26 mouse cellular contexts compared by ENCODE assay signal in genomic region chr7:87761945-87762344, GRCm38 (mm10).
DNase-seq lines count a peak whose midpoint lies in the region; ATAC-seq and TF ChIP-seq lines count a peak whose summit lies in the region.
"Had no signal": no experiment of that assay in that cellular context is flagged by ENCODE, and none has a peak within 500 bp of the region (broad histone marks: within the 10 kb centered on the region; RNA-seq: fewer than 3 reads in every experiment).

No protein-coding gene starts in this region.

- no peaks in the 10 kb centered on the region for H3K36me3 ChIP-seq in forebrain, postnatal 0 days (ENCODE audit: insufficient read depth)
- no peaks in the 10 kb centered on the region for H3K36me3 ChIP-seq in forebrain, embryonic 15.5 days
- no peaks in the 10 kb centered on the region for H3K36me3 ChIP-seq in hindbrain, embryonic 15.5 days
- no peaks in the 10 kb centered on the region for H3K36me3 ChIP-seq in hindbrain, embryonic 13.5 days
- no peaks in the 10 kb centered on the region for H3K36me3 ChIP-seq in midbrain, embryonic 13.5 days
- H3K36me3 ChIP-seq in midbrain, embryonic 11.5 days (ENCODE audit: control insufficient read depth, insufficient read depth, low read length), result no peaks in the 10 kb centered on the region
- H3K36me3 ChIP-seq: embryonic facial prominence, embryonic 12.5 days; embryonic facial prominence, embryonic 15.5 days; heart, embryonic 10.5 days; heart, embryonic 13.5 days had no signal

- DNase-seq in forebrain, postnatal 0 days, result no peak
- no peak for DNase-seq in midbrain, embryonic 11.5 days (ENCODE audit: low spot score, missing footprints)
- peak; percentile 45 for DNase-seq in brain, adult 2 months (ENCODE audit: low read depth, low spot score)
- DNase-seq in heart, postnatal 36 days, result no peak
- DNase-seq: adrenal gland, adult 8-10 months; adrenal gland, postnatal 25 days; cerebellum, adult 11 months; cerebellum, adult 2 months; cerebellum, adult 9-11 months; cerebellum, postnatal 25 days; gastrocnemius, postnatal 25 days; heart, adult 2 months; heart, postnatal 14 days; kidney, adult 18-20 months had no signal

- intact Hi-C loops in heart, postnatal 36 days (cut with DNase I), result no loop called here

- no peak for TF ChIP-seq CTCF in forebrain, postnatal 0 days (IDR thresholded peaks at IDR 0.05; ENCODE audit: low read depth)

- no peaks in the 10 kb centered on the region for H3K27me3 ChIP-seq in forebrain, postnatal 0 days (ENCODE audit: insufficient read depth, low read length)
- H3K27me3 ChIP-seq in forebrain, embryonic 15.5 days, result no peaks in the 10 kb centered on the region
- H3K27me3 ChIP-seq in hindbrain, embryonic 15.5 days, result no peaks in the 10 kb centered on the region
- H3K27me3 ChIP-seq in hindbrain, embryonic 13.5 days, result no peaks in the 10 kb centered on the region
- no peaks in the 10 kb centered on the region for H3K27me3 ChIP-seq in midbrain, embryonic 13.5 days
- H3K27me3 ChIP-seq in midbrain, embryonic 11.5 days (ENCODE audit: control insufficient read depth, insufficient read depth, low read length), result no peaks in the 10 kb centered on the region
- H3K27me3 ChIP-seq: embryonic facial prominence, embryonic 12.5 days; embryonic facial prominence, embryonic 15.5 days; heart, embryonic 13.5 days had no signal

- 38% methylated on average over 2 of the region's 2 CpGs for WGBS in forebrain, postnatal 0 days
- WGBS in forebrain, embryonic 15.5 days, result 44% methylated on average over 2 of the region's 2 CpGs
- WGBS in hindbrain, embryonic 15.5 days, result 36% methylated on average over 2 of the region's 2 CpGs
- WGBS in hindbrain, embryonic 13.5 days, result 39% methylated on average over 2 of the region's 2 CpGs
- 42% methylated on average over 2 of the region's 2 CpGs for WGBS in midbrain, embryonic 13.5 days
- WGBS in midbrain, embryonic 11.5 days, result 47% methylated on average over 2 of the region's 2 CpGs

- H3K4me1 ChIP-seq in forebrain, postnatal 0 days (ENCODE audit: insufficient read depth), result peaks cover 7% of the 10 kb centered on the region; the same call in 1 of the 2 replicates
- 0 out of 2 replicates have a peak, but pooled peaks cover 3% of the 10 kb centered on the region for H3K4me1 ChIP-seq in forebrain, embryonic 15.5 days
- no peaks in the 10 kb centered on the region for H3K4me1 ChIP-seq in hindbrain, embryonic 15.5 days (replicated peaks)
- H3K4me1 ChIP-seq in hindbrain, embryonic 13.5 days (replicated peaks), result 0 out of 2 replicates have a peak, but pooled peaks cover 2% of the 10 kb centered on the region
- peaks cover 6% of the 10 kb centered on the region; the same call in 1 of the 2 replicates for H3K4me1 ChIP-seq in midbrain, embryonic 13.5 days (replicated peaks)
- H3K4me1 ChIP-seq in midbrain, embryonic 11.5 days (ENCODE audit: control insufficient read depth, insufficient read depth, low read length), result no peaks in the 10 kb centered on the region
- H3K4me1 ChIP-seq: embryonic facial prominence, embryonic 12.5 days; embryonic facial prominence, embryonic 15.5 days; heart, embryonic 10.5 days; heart, embryonic 13.5 days had no signal

- no peak overlapping the region for H3K4me3 ChIP-seq in forebrain, postnatal 0 days (ENCODE audit: low read depth, low read length)
- no peak overlapping the region for H3K4me3 ChIP-seq in forebrain, embryonic 15.5 days
- H3K4me3 ChIP-seq in hindbrain, embryonic 15.5 days, result no peak overlapping the region
- no peak overlapping the region for H3K4me3 ChIP-seq in hindbrain, embryonic 13.5 days
- no peak overlapping the region for H3K4me3 ChIP-seq in midbrain, embryonic 13.5 days (replicated peaks)
- H3K4me3 ChIP-seq in midbrain, embryonic 11.5 days (ENCODE audit: low read depth, low read length), result no peak overlapping the region
- H3K4me3 ChIP-seq: embryonic facial prominence, embryonic 12.5 days; embryonic facial prominence, embryonic 15.5 days; heart, adult 2 months; heart, embryonic 10.5 days; heart, embryonic 13.5 days had no signal

- H3K4me2 ChIP-seq in forebrain, postnatal 0 days (ENCODE audit: low read depth), result no peak overlapping the region
- no peak overlapping the region for H3K4me2 ChIP-seq in forebrain, embryonic 15.5 days (replicated peaks)
- H3K4me2 ChIP-seq in hindbrain, embryonic 15.5 days, result no peak overlapping the region
- no peak overlapping the region for H3K4me2 ChIP-seq in hindbrain, embryonic 13.5 days
- H3K4me2 ChIP-seq in midbrain, embryonic 13.5 days (replicated peaks), result no peak overlapping the region
- H3K4me2 ChIP-seq in midbrain, embryonic 11.5 days, result no peak overlapping the region
- H3K4me2 ChIP-seq: embryonic facial prominence, embryonic 12.5 days; embryonic facial prominence, embryonic 15.5 days; heart, embryonic 13.5 days had no signal

- H3K9me3 ChIP-seq in forebrain, postnatal 0 days (ENCODE audit: low read length), result no peaks in the 10 kb centered on the region
- H3K9me3 ChIP-seq in forebrain, embryonic 15.5 days, result no peaks in the 10 kb centered on the region
- H3K9me3 ChIP-seq in hindbrain, embryonic 15.5 days, result no peaks in the 10 kb centered on the region
- no peaks in the 10 kb centered on the region for H3K9me3 ChIP-seq in hindbrain, embryonic 13.5 days
- no peaks in the 10 kb centered on the region for H3K9me3 ChIP-seq in midbrain, embryonic 13.5 days
- no peaks in the 10 kb centered on the region for H3K9me3 ChIP-seq in midbrain, embryonic 11.5 days (ENCODE audit: control insufficient read depth, low read length)
- H3K9me3 ChIP-seq: embryonic facial prominence, embryonic 12.5 days; embryonic facial prominence, embryonic 15.5 days; heart, embryonic 10.5 days; heart, embryonic 13.5 days had no signal

- H3K9ac ChIP-seq in forebrain, postnatal 0 days, result no peak overlapping the region
- H3K9ac ChIP-seq in forebrain, embryonic 15.5 days (replicated peaks), result no peak overlapping the region
- no peak overlapping the region for H3K9ac ChIP-seq in hindbrain, embryonic 15.5 days
- no peak overlapping the region for H3K9ac ChIP-seq in hindbrain, embryonic 13.5 days
- no peak overlapping the region for H3K9ac ChIP-seq in midbrain, embryonic 13.5 days (replicated peaks)
- no peak overlapping the region for H3K9ac ChIP-seq in midbrain, embryonic 11.5 days (ENCODE audit: low read length)
- H3K9ac ChIP-seq: embryonic facial prominence, embryonic 12.5 days; embryonic facial prominence, embryonic 15.5 days; heart, embryonic 13.5 days had no signal

- 0 out of 2 replicates have a peak overlapping the region, but pooled peaks have one; percentile 29 for H3K27ac ChIP-seq in forebrain, postnatal 0 days (ENCODE audit: low read depth, low read length)
- no peak overlapping the region for H3K27ac ChIP-seq in forebrain, embryonic 15.5 days (replicated peaks)
- H3K27ac ChIP-seq in hindbrain, embryonic 15.5 days (replicated peaks), result 0 out of 2 replicates have a peak overlapping the region, but pooled peaks have one; percentile 20
- no peak overlapping the region for H3K27ac ChIP-seq in hindbrain, embryonic 13.5 days
- H3K27ac ChIP-seq in midbrain, embryonic 13.5 days, result no peak overlapping the region
- H3K27ac ChIP-seq in midbrain, embryonic 11.5 days (ENCODE audit: low read depth, low read length), result no peak overlapping the region; the same call in 1 of the 2 replicates
- H3K27ac ChIP-seq: embryonic facial prominence, embryonic 12.5 days; embryonic facial prominence, embryonic 15.5 days; heart, adult 2 months; heart, embryonic 10.5 days; heart, embryonic 13.5 days had no signal

- no peak for ATAC-seq in forebrain, postnatal 0 days
- no peak for ATAC-seq in forebrain, embryonic 15.5 days (replicated peaks)
- ATAC-seq in hindbrain, embryonic 15.5 days (ENCODE audit: low FRiP score, low read depth), result peak; percentile 59; the same call in 1 of the 2 replicates
- ATAC-seq in hindbrain, embryonic 13.5 days (ENCODE audit: low FRiP score), result no peak
- ATAC-seq in midbrain, embryonic 13.5 days, result 0 out of 2 replicates have a peak, but pooled peaks have one; percentile 43
- ATAC-seq in midbrain, embryonic 11.5 days (ENCODE audit: low FRiP score), result no peak
- ATAC-seq: activated CD4-positive, CD25-positive, alpha-beta regulatory T cell, adult 4 months; forebrain, embryonic 14.5 days; inflammation-experienced regulatory T-cells, adult 6 months; intestine, embryonic 16.5 days had no signal

Comparison
In these comparisons a context has a peak if more than half of its experiments do, and no peak if none do; other contexts are left out.
1. ATAC-seq: peak in hindbrain, embryonic 15.5 days (single experiment) and midbrain, embryonic 13.5 days (single experiment); none in forebrain, postnatal 0 days (single experiment), forebrain, embryonic 15.5 days (single experiment), hindbrain, embryonic 13.5 days (single experiment) and midbrain, embryonic 11.5 days (single experiment).
2. H3K27ac ChIP-seq: peak in forebrain, postnatal 0 days (single experiment) and hindbrain, embryonic 15.5 days (single experiment); none in forebrain, embryonic 15.5 days (single experiment), hindbrain, embryonic 13.5 days (single experiment), midbrain, embryonic 13.5 days (single experiment) and midbrain, embryonic 11.5 days (single experiment).